Comparison of ENCODE assay signal across 31 mouse cellular contexts in genomic region chr12:103687021-103687420, GRCm38 (mm10). TPM values are rescaled to one million over a fixed set of nuclear protein-coding genes. Genes with fewer than 3 reads are reported as not detected.
DNase-seq lines count a peak whose midpoint lies in the region; ATAC-seq and TF ChIP-seq lines count a peak whose summit lies in the region.
"Had no signal": no experiment of that assay in that cellular context is flagged by ENCODE, and none has a peak within 500 bp of the region (broad histone marks: within the 10 kb centered on the region; RNA-seq: fewer than 3 reads in every experiment).

No protein-coding gene starts in this region.

- intact Hi-C loops in left cerebral cortex, postnatal 36 days (cut with DNase I) = no loop called here

- H3K27me3 ChIP-seq in kidney, adult 2 months (replicated peaks; ENCODE audit: control insufficient read depth, insufficient read depth, low read length) = no peaks in the 10 kb centered on the region
- no peaks in the 10 kb centered on the region for H3K27me3 ChIP-seq in C2C12 (ENCODE audit: control insufficient read depth, insufficient read depth, insufficient read length)
- H3K27me3 ChIP-seq: embryonic facial prominence, embryonic 12.5 days; forebrain, embryonic 15.5 days; hindbrain, embryonic 15.5 days; liver, embryonic 13.5 days; lung, embryonic 15.5 days; neural tube, embryonic 13.5 days; Patski had no signal

- no peaks in the 10 kb centered on the region for H3K36me3 ChIP-seq in kidney, adult 2 months (ENCODE audit: control insufficient read depth, insufficient read depth, low read length)
- H3K36me3 ChIP-seq in C2C12 (ENCODE audit: control insufficient read depth, insufficient read depth) = no peaks in the 10 kb centered on the region
- H3K36me3 ChIP-seq: embryonic facial prominence, embryonic 12.5 days; forebrain, embryonic 15.5 days; heart, embryonic 10.5 days; hindbrain, embryonic 15.5 days; limb, embryonic 10.5 days; liver, embryonic 13.5 days; lung, embryonic 15.5 days; midbrain, embryonic 10.5 days; neural tube, embryonic 13.5 days had no signal

- H3ac ChIP-seq in C2C12 (ENCODE audit: control insufficient read depth, insufficient read length, low read depth) = no peak overlapping the region

- H3K79me3 ChIP-seq in C2C12 (ENCODE audit: low read depth) = no peaks in the 10 kb centered on the region

- H3K79me2 ChIP-seq in C2C12 (ENCODE audit: control insufficient read depth, insufficient read depth) = no peaks in the 10 kb centered on the region

- TF ChIP-seq POLR2A in kidney, adult 2 months (IDR thresholded peaks at IDR 0.05; ENCODE audit: low read depth, low read length) = no peak

- H3K4me1 ChIP-seq in kidney, adult 2 months (ENCODE audit: control insufficient read depth, insufficient read depth, low read length) = no peaks in the 10 kb centered on the region
- H3K4me1 ChIP-seq: embryonic facial prominence, embryonic 12.5 days; forebrain, embryonic 15.5 days; hindbrain, embryonic 15.5 days; lung, embryonic 15.5 days; midbrain, embryonic 10.5 days; neural tube, embryonic 13.5 days had no signal

- no peak overlapping the region for H3K4me3 ChIP-seq in kidney, adult 2 months (ENCODE audit: insufficient read depth, low read depth, low read length)
- H3K4me3 ChIP-seq in C2C12 (ENCODE audit: insufficient read depth, poor library complexity, severe bottlenecking) = no peak overlapping the region
- H3K4me3 ChIP-seq: embryonic facial prominence, embryonic 12.5 days; forebrain, embryonic 15.5 days; heart, embryonic 10.5 days; hindbrain, embryonic 15.5 days; left cerebral cortex, adult 2 months; limb, embryonic 10.5 days; liver, embryonic 13.5 days; lung, embryonic 15.5 days; midbrain, embryonic 10.5 days; neural tube, embryonic 13.5 days had no signal

- no peak overlapping the region for H3K27ac ChIP-seq in kidney, adult 2 months (ENCODE audit: insufficient read depth, low read depth, low read length)
- H3K27ac ChIP-seq: embryonic facial prominence, embryonic 12.5 days; forebrain, embryonic 15.5 days; heart, embryonic 10.5 days; hindbrain, embryonic 15.5 days; left cerebral cortex, adult 2 months; limb, embryonic 10.5 days; lung, embryonic 15.5 days; midbrain, embryonic 10.5 days; neural tube, embryonic 13.5 days had no signal

- DNase-seq in adrenal gland, adult (ENCODE audit: inconsistent age in 2 of 2, low spot score in 1 of 2) = peak; percentile 85
- no peak for DNase-seq in adrenal gland, postnatal 4 days (ENCODE audit: low spot score in 2 of 2)
- peak; percentile 46 for DNase-seq in kidney, adult 2 months
- no peak for DNase-seq in kidney, postnatal 25 days
- DNase-seq in embryo, embryonic 10.5 days (ENCODE audit: low spot score) = peak; percentile 39
- no peak for DNase-seq in left cerebral cortex, postnatal 36 days (ENCODE audit: low spot score in 2 of 2)
- DNase-seq: cerebellum, adult 11-12 months; cerebellum, postnatal 25 days; kidney, adult 18-20 months; layer of hippocampus, adult 9-11 months; liver, embryonic 13.5 days; lung, postnatal 4 days; thymus, adult 2 months had no signal

- WGBS in kidney, adult 2 months = 38% methylated on average over 7 of the region's 7 CpGs

- TF ChIP-seq CTCF in kidney, adult 2 months (conservative IDR thresholded peaks at IDR 0.05; ENCODE audit: insufficient read depth, insufficient read length, low read depth, low read length) = no peak
- no peak for TF ChIP-seq CTCF in C2C12 (IDR thresholded peaks at IDR 0.05; ENCODE audit: control insufficient read depth, insufficient read depth, insufficient read length)

- no peak for ATAC-seq in activated CD4-positive, CD25-positive, alpha-beta regulatory T cell, adult 4 months
- ATAC-seq: CD4-positive, CD25-positive, alpha-beta regulatory T cell, adult 4 months; forebrain, embryonic 15.5 days; Patski had no signal

TF ChIP-seq in C2C12, 6 proteins besides CTCF, POLR2A, EP300 and RAD21:
- no peak for TF ChIP-seq FOSL1 (IDR thresholded peaks at IDR 0.05; ENCODE audit: insufficient read depth, low read length, poor library complexity, severe bottlenecking)
- no peak for TF ChIP-seq MYOG (IDR thresholded peaks at IDR 0.05; ENCODE audit: control insufficient read depth, extremely low read depth, insufficient read length)
- TF ChIP-seq MYOD1 (IDR thresholded peaks at IDR 0.05; ENCODE audit: control insufficient read depth, insufficient read length, low read depth) = peak; percentile 88
- TF ChIP-seq MAX (IDR thresholded peaks at IDR 0.05) = no peak
- TF ChIP-seq CEBPB (IDR thresholded peaks at IDR 0.05; ENCODE audit: low read depth) = no peak
- no peak for TF ChIP-seq USF1 (IDR thresholded peaks at IDR 0.05; ENCODE audit: low read depth)

RNA-seq across cellular contexts. Expression of gene Serpina1f, which starts 8.3 kb away (rescaled TPM):
- not detected for total RNA-seq in adrenal gland, postnatal 4 days (2021)
- polyA plus RNA-seq in kidney, adult 2 months (2012; rRNA removed) = 214 and 308 TPM in 2 replicates
- not detected for polyA plus RNA-seq in C2C12 (2012; fragmentation: generic; extraction: Trizol)
- not detected for total RNA-seq in left cerebral cortex, postnatal 36 days (2021)
- not detected for polyA plus RNA-seq in activated CD4-positive, CD25-positive, alpha-beta regulatory T cell, adult 4 months (2017; shearing (Covaris generic))
- total RNA-seq: ES-E14; gastrocnemius, adult 18-20 months; left cerebral cortex, adult 2 months; monocyte, adult 5-6 weeks had no signal
- polyA plus RNA-seq: CD4-positive, CD25-positive, alpha-beta regulatory T cell, adult 4 months; embryonic facial prominence, embryonic 12.5 days; forebrain, embryonic 15.5 days; heart, postnatal 0 days; hindbrain, embryonic 15.5 days; limb, embryonic 10.5 days; lung, embryonic 15.5 days; midbrain, embryonic 10.5 days; neural tube, embryonic 13.5 days had no signal

RNA-seq across cellular contexts. Expression of gene Serpina16, which starts 11.1 kb away (rescaled TPM):
- not detected for total RNA-seq in adrenal gland, postnatal 4 days (2021)
- polyA plus RNA-seq in kidney, adult 2 months (2012; rRNA removed) = not detected in 2 replicates
- not detected for polyA plus RNA-seq in C2C12 (2012; fragmentation: generic; extraction: Trizol)
- not detected for total RNA-seq in left cerebral cortex, postnatal 36 days (2021)
- polyA plus RNA-seq in activated CD4-positive, CD25-positive, alpha-beta regulatory T cell, adult 4 months (2017; shearing (Covaris generic)) = not detected
- total RNA-seq: ES-E14; gastrocnemius, adult 18-20 months; left cerebral cortex, adult 2 months; monocyte, adult 5-6 weeks had no signal
- polyA plus RNA-seq: CD4-positive, CD25-positive, alpha-beta regulatory T cell, adult 4 months; embryonic facial prominence, embryonic 12.5 days; forebrain, embryonic 15.5 days; heart, embryonic 10.5 days; heart, postnatal 0 days; hindbrain, embryonic 15.5 days; limb, embryonic 10.5 days; lung, embryonic 15.5 days; midbrain, embryonic 10.5 days; neural tube, embryonic 13.5 days; thymus, adult 2 months had no signal

RNA-seq across cellular contexts. Expression of gene Serpina6, which starts 30.0 kb away (rescaled TPM):
- 1 to 10 TPM in 1 of 2 experiments, under 1 TPM in 1; 0.76 to 3.0 TPM for total RNA-seq in adrenal gland, postnatal 4 days (2021)
- polyA plus RNA-seq in kidney, adult 2 months (2012; rRNA removed) = 0.58 and 0.81 TPM in 2 replicates
- 0.06 TPM for polyA plus RNA-seq in C2C12 (2012; fragmentation: generic; extraction: Trizol)
- total RNA-seq in left cerebral cortex, postnatal 36 days (2021) = not detected
- not detected for polyA plus RNA-seq in activated CD4-positive, CD25-positive, alpha-beta regulatory T cell, adult 4 months (2017; shearing (Covaris generic))
- total RNA-seq: ES-E14; gastrocnemius, adult 18-20 months; left cerebral cortex, adult 2 months; monocyte, adult 5-6 weeks had no signal
- polyA plus RNA-seq: CD4-positive, CD25-positive, alpha-beta regulatory T cell, adult 4 months; forebrain, embryonic 15.5 days; heart, postnatal 0 days; limb, embryonic 10.5 days; midbrain, embryonic 10.5 days; thymus, adult 2 months had no signal

RNA-seq across cellular contexts. Expression of gene Serpina10, which starts 55.8 kb away (rescaled TPM):
- total RNA-seq in adrenal gland, postnatal 4 days (2021) = 10 to 100 TPM in 1 of 2 experiments, 1 to 10 TPM in 1; 1.5 to 11.8 TPM
- 1.5 TPM in 2 replicates for polyA plus RNA-seq in kidney, adult 2 months (2012; rRNA removed)
- polyA plus RNA-seq in C2C12 (2012; fragmentation: generic; extraction: Trizol) = not detected
- not detected for total RNA-seq in left cerebral cortex, postnatal 36 days (2021)
- polyA plus RNA-seq in activated CD4-positive, CD25-positive, alpha-beta regulatory T cell, adult 4 months (2017; shearing (Covaris generic)) = not detected
- total RNA-seq: ES-E14; left cerebral cortex, adult 2 months; monocyte, adult 5-6 weeks had no signal
- polyA plus RNA-seq: CD4-positive, CD25-positive, alpha-beta regulatory T cell, adult 4 months; embryonic facial prominence, embryonic 12.5 days; gonadal fat pad, adult 2 months; heart, postnatal 0 days; limb, embryonic 10.5 days; midbrain, embryonic 10.5 days; neural tube, embryonic 13.5 days had no signal

Comparison
In these comparisons a context has a peak if more than half of its experiments do, and no peak if none do; other contexts are left out.
1. DNase-seq: peak in adrenal gland, adult (2 of 2), kidney, adult 2 months (single experiment) and embryo, embryonic 10.5 days (single experiment); none in adrenal gland, postnatal 4 days (0 of 2), kidney, postnatal 25 days (0 of 2) and left cerebral cortex, postnatal 36 days (0 of 2).
2. RNA of gene Serpina1f, which starts 8.3 kb away (polyA plus RNA-seq): 214 to 308 TPM in kidney, adult 2 months; not detected in C2C12 (single experiment) and not detected in activated CD4-positive, CD25-positive, alpha-beta regulatory T cell, adult 4 months; every median in the first group is over 100 times any median in the second.